Mouse (Mus musculus): ENCODE data around the gene Ctcf. TPM values are rescaled to one million over a fixed set of nuclear protein-coding genes. Genes with fewer than 3 reads are reported as not detected.

Gene Ctcf
- total RNA-seq, 2 experiments from 2014 or later: 33.2 to 42.6 TPM

DNA sequence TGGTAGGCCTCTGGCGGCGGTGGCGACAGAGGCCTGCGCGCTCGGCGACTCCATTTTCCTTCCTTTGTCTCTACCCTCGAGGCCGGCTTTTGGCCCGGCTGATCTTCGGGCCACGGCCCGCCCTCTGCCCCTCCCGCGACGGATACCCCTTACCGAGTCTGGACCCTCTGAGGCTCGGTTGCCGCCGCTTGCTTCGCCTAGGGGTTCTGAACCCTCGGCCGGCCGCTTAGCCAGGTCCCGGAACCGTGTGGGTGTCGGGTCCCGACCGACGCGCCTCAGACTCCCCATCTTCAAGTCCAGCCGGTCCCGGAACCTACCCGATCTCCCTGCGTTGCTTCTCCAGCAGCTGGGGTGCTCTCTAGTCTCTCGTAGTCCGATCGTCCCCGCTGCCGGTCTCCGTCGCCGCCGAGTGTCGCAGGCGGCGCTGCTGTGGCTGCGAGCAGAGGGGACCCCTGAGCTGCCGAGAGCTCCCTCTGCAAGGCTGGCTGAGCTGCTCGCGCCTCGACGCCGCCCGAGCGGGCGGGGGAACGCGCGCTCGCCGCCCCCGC is 669 bp downstream of the Ctcf start, which contains the start of gene Agrp:
Agrp (minus strand) TSS at position 431 of the 548 bp plus-strand sequence.
- TF ChIP-seq CTCF (IDR thresholded peaks at IDR 0.05): no peak
- DNase-seq: peak; percentile 69
- intact Hi-C loops (cut with DNase I): loop anchor here (2.0 kb wide), 1 partner anchor 48 kb away; no protein-coding TSS in a partner anchor
- peak within 1 kb of the TSS; percentile 95 for H3K27ac ChIP-seq
- peak within 1 kb of the TSS; percentile 93 for H3K4me3 ChIP-seq

DNA sequence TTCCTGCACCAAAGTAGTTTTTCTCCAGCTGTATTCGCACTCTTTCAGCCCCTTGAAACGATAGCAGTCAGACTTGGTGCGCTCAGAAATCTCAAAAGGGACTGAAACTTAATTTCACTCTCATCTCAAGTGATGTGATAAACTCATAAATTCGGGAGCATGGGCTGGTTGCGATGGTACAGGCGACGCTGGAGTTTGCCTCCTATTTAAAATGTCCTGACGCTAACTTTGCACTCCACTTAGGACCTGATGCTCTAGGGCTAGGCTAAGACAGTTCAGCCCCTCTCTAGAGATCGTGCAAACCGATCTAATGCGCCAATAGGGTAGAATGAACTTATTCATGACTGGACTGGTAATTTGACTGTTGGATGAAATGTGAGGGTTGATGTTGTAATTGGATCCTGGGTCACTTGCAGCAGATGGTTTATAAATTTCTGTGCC is 1.3 kb downstream of the Ctcf start:
- no peak for TF ChIP-seq CTCF (IDR thresholded peaks at IDR 0.05)
- intact Hi-C loops (cut with DNase I): loop anchor here (2.0 kb wide), 1 partner anchor 47 kb away; no protein-coding TSS in a partner anchor
- DNase-seq: no peak
- H3K4me3 ChIP-seq: peak overlapping the region; percentile 93
- H3K27ac ChIP-seq: peak overlapping the region; percentile 95

DNA sequence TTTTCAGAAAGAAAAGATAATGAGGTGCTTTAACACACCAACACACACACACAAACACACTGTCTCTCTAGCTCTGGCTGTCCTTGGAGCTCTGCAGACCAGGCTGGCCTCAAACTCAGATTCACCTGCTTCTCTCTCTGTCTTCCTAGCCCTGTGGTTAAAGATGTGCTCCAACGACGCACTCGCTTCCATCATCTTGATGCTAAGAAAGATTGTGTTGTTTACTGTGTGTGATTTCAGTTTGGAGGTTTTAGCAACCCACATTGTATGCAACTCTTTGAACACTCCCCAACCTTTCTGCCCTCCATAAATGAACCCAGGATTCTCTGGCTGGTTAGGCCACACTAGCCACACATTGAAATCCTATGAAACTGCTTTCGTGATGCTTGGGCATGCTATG is 2.1 kb downstream of the Ctcf start:
- intact Hi-C loops (cut with DNase I): no loop called here
- TF ChIP-seq CTCF (IDR thresholded peaks at IDR 0.05): no peak
- peak overlapping the region; percentile 93 for H3K4me3 ChIP-seq
- peak overlapping the region; percentile 95 for H3K27ac ChIP-seq
- no peak for DNase-seq

- no peak for DNase-seq
- TF ChIP-seq CTCF (IDR thresholded peaks at IDR 0.05): no peak
- peak overlapping the region; percentile 9; the same call in 1 of the 2 replicates for H3K27ac ChIP-seq
- intact Hi-C loops (cut with DNase I): no loop called here
- H3K4me3 ChIP-seq: no peak overlapping the region
Observed at GRCm38 (mm10) chr8:105639835-105640234, 3.5 kb downstream of the Ctcf start.

DNA sequence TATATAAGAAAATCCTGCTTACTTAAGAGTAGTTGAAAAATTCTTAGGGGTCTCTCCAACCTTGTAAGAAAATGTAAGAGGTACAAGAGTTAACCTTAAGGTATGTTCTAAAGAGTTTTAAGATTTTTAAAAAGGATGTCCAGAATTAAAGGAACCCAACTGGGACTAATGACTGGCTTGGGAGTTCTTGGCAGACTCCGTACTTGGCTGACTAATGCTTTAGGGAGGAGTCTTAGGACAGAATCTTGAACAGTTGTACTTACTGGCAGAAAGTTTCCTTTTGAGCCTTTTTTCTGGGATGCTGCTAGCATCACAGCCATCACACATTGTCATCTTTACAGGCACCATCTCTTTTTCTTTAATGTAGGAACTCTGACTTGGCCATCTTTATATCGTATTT is 4.1 kb downstream of the Ctcf start:
- no peak for TF ChIP-seq CTCF (IDR thresholded peaks at IDR 0.05)
- intact Hi-C loops (cut with DNase I): no loop called here
- DNase-seq: no peak
- Histone ChIP-seq H3K4me3 (no peak overlapping the region), H3K27ac (no peak overlapping the region)

DNA sequence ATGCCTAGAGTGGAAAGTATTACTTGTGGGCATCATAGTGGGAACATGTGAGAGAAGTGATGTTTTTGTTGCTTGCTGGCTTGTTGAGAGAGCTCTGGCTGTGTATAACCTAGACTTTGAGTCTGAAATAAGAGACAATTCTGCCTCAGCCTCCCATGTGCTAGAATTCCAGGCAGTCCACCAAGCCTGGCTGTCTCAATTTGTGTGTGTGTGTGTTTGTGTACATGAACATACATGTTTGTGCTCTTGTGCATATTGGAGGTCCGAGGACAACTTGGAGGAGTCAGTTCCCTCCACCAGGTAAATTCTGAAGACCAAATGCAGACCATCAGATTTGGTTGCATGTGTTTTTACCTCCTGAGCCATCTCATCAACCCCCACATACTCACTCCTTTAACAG is 8.8 kb downstream of the Ctcf start:
- Histone ChIP-seq H3K27ac (no peak overlapping the region), H3K4me3 (no peak overlapping the region)
- TF ChIP-seq CTCF (IDR thresholded peaks at IDR 0.05): no peak
- DNase-seq: no peak
- intact Hi-C loops (cut with DNase I): no loop called here

GRCm38 (mm10) chr8:105648929-105649328 is 12.6 kb downstream of the Ctcf start:
- no peak for TF ChIP-seq CTCF (IDR thresholded peaks at IDR 0.05)
- DNase-seq: no peak
- H3K4me3 ChIP-seq: no peak overlapping the region
- intact Hi-C loops (cut with DNase I): no loop called here
- H3K27ac ChIP-seq: no peak overlapping the region

DNA sequence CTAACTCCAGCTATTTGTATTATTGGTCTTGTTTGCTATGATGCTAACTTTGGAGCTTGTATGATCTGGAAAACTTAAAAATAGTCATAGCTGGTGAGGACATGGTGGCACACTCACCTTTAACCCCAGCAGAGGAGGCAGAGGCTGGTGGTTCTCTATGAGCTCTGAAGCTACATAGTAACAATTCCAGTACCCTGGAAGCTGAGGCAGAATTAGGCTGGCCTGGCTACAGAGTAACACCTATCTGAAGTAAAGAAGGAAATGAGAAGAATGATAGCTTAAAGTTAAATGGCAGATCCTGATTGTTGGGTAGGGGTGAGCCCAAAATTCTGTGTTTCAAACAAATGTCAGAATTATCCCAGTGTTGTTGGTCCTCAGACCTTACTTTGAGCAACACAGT is 21.3 kb downstream of the Ctcf start:
- intact Hi-C loops (cut with DNase I): no loop called here
- no peak overlapping the region for H3K27ac ChIP-seq
- H3K4me3 ChIP-seq: no peak overlapping the region
- TF ChIP-seq CTCF (IDR thresholded peaks at IDR 0.05): no peak
- DNase-seq: no peak

GRCm38 (mm10) chr8:105661167-105661566 is 24.8 kb downstream of the Ctcf start:
- intact Hi-C loops (cut with DNase I): no loop called here
- H3K27ac ChIP-seq: no peak overlapping the region
- H3K4me3 ChIP-seq: no peak overlapping the region
- DNase-seq: peak; percentile 26
- TF ChIP-seq CTCF (IDR thresholded peaks at IDR 0.05): peak; percentile 61

DNA sequence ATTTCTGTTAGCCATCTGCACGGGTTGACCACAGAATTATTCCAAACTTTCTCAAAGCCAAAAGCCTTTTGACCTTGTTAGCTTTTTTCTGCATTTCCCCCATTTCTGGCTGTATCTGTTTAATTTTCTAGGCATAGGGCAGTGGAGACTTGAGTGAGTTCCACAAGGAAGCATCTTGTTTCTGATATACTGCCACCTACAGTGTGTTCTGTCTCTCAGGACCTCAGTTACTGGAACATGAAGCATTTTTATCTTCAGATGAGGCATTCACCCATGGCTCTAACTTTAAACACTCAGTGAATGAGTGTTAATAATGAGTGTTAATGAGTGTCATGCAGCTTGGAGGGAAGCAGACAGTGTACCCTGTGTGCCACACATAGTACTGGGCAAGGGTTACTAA is 41.5 kb downstream of the Ctcf start:
- intact Hi-C loops (cut with DNase I): no loop called here
- H3K4me3 ChIP-seq: no peak overlapping the region
- no peak overlapping the region for H3K27ac ChIP-seq
- no peak for DNase-seq
- TF ChIP-seq CTCF (IDR thresholded peaks at IDR 0.05): peak; percentile 33

GRCm38 (mm10) chr8:105685325-105685724 is 49.0 kb downstream of the Ctcf start:
- intact Hi-C loops (cut with DNase I): loop anchor here (2.0 to 10.0 kb wide), 4 partner anchors 49 to 119 kb away; partner anchors contain the start of genes Agrp, Atp6v0d1 and Ctcf
- H3K4me3 ChIP-seq: no peak overlapping the region
- no peak for TF ChIP-seq CTCF (IDR thresholded peaks at IDR 0.05)
- no peak overlapping the region for H3K27ac ChIP-seq
- DNase-seq: no peak

GRCm38 (mm10) chr8:105685796-105686308 is 49.5 kb downstream of the Ctcf start, which contains the start of gene Carmil2:
Carmil2 (plus strand) TSS chr8:105686274.
- intact Hi-C loops (cut with DNase I): loop anchor here (2.0 to 10.0 kb wide), 4 partner anchors 49 to 119 kb away; partner anchors contain the start of genes Agrp, Atp6v0d1 and Ctcf
- peak; percentile 93 for TF ChIP-seq CTCF (IDR thresholded peaks at IDR 0.05)
- no peak within 1 kb of the TSS for H3K27ac ChIP-seq
- peak; percentile 80 for DNase-seq
- peak within 1 kb of the TSS; percentile 55 for H3K4me3 ChIP-seq

- no peak for TF ChIP-seq CTCF (IDR thresholded peaks at IDR 0.05)
Observed at GRCm38 (mm10) chr8:105686551-105686950, 50.2 kb downstream of the Ctcf start.

More at GRCm38 (mm10) chr8:105686551-105686950, 50.2 kb downstream of the Ctcf start:
- Histone ChIP-seq H3K27ac (no peak overlapping the region), H3K4me3 (no peak overlapping the region)
- intact Hi-C loops (cut with DNase I): loop anchor here (10.0 kb wide), 1 partner anchor 92 kb away; no protein-coding TSS in a partner anchor
- DNase-seq: no peak
